Mouse (Mus musculus): Measurements from ENCODE around the gene Tmem254c. TPM values are rescaled to one million over a fixed set of nuclear protein-coding genes. Genes with fewer than 3 reads are reported as not detected.

Tmem254c gene
- total RNA-seq, 2 experiments from 2014 or later = 1.6 to 4.7 TPM

Other genes starting within 250 kb of the Tmem254c start
- gene Anxa11, start 225.2 kb downstream of the Tmem254c start, total RNA-seq (2021) = 10 to 100 TPM; 76.1 to 82.5 TPM
- 1 to 10 TPM; 2.1 to 2.9 TPM for gene Plac9a, start 164.3 kb downstream of the Tmem254c start, total RNA-seq (2021)
- gene Tmem254a, start 139.7 kb downstream of the Tmem254c start, total RNA-seq (2021) = under 1 TPM; 0.15 to 0.27 TPM
- gene Cphx1, start 129.1 kb downstream of the Tmem254c start, total RNA-seq (2021) = not detected
- not detected for gene Duxbl1, start 88.8 kb downstream of the Tmem254c start, total RNA-seq (2021)
- 10 to 100 TPM; 14.1 to 17.5 TPM for gene Gm9780, start 24.6 kb downstream of the Tmem254c start, total RNA-seq (2021)
- gene Cphx2, start 14.2 kb upstream of the Tmem254c start, total RNA-seq (2021) = not detected
- gene Cphx3, start 14.9 kb upstream of the Tmem254c start, total RNA-seq (2021) = not detected
- not detected for gene Duxbl2, start 51.0 kb upstream of the Tmem254c start, total RNA-seq (2021)
- 10 to 100 TPM; 44.7 to 50.6 TPM for gene Plac9b, start 115.1 kb upstream of the Tmem254c start, total RNA-seq (2021)
- 1 to 10 TPM; 3.2 to 4.5 TPM for gene Tmem254b, start 139.7 kb upstream of the Tmem254c start, total RNA-seq (2021)
- gene Duxbl3, start 190.6 kb upstream of the Tmem254c start, total RNA-seq (2021) = not detected